Mouse (Mus musculus) adrenal gland, postnatal 10 days (tissue): ENCODE data around the gene Rad17. TPM values are rescaled to one million over a fixed set of nuclear protein-coding genes. Genes with fewer than 3 reads are reported as not detected.
A peak's percentile ranks its signal among the peaks of the same experiment; 100 is the strongest.

ENCODE experiments used
- DNase-seq: peaks from one replicate; pipeline ENCODE4 v3.0.0; 2021; ENCODE audit warnings: mixed read lengths
- long read RNA-seq, 2 experiments: library from polyadenylated mRNA; stranded (forward); transcript quantifications; one replicate each; pipeline ENCODE4 v2.0.0; 2021
- total RNA-seq, 2 experiments: library from RNA; stranded (reverse); gene quantifications; 2 replicates each; pipeline ENCODE4 v1.2.3; 2021

Rad17 gene
- total RNA-seq = 10 to 100 TPM; 20.4 to 21.4 TPM
- long read RNA-seq, experiment 1, transcript Rad17-202 (17 exons, 2,392 nt) = major isoform, 14 of 27 reads
- long read RNA-seq, experiment 1, partial matches to known transcripts = 2 of 27 reads
- long read RNA-seq, experiment 1, other reads (novel, unspliced or antisense) = 7 of 27 reads
- long read RNA-seq, experiment 2, transcript Rad17-202 (17 exons, 2,392 nt) = major isoform, 8 of 10 reads
- long read RNA-seq, experiment 2, partial matches to known transcripts = 1 of 10 reads
- long read RNA-seq, experiment 2, other reads (novel, unspliced or antisense) = 1 of 10 reads

DNA sequence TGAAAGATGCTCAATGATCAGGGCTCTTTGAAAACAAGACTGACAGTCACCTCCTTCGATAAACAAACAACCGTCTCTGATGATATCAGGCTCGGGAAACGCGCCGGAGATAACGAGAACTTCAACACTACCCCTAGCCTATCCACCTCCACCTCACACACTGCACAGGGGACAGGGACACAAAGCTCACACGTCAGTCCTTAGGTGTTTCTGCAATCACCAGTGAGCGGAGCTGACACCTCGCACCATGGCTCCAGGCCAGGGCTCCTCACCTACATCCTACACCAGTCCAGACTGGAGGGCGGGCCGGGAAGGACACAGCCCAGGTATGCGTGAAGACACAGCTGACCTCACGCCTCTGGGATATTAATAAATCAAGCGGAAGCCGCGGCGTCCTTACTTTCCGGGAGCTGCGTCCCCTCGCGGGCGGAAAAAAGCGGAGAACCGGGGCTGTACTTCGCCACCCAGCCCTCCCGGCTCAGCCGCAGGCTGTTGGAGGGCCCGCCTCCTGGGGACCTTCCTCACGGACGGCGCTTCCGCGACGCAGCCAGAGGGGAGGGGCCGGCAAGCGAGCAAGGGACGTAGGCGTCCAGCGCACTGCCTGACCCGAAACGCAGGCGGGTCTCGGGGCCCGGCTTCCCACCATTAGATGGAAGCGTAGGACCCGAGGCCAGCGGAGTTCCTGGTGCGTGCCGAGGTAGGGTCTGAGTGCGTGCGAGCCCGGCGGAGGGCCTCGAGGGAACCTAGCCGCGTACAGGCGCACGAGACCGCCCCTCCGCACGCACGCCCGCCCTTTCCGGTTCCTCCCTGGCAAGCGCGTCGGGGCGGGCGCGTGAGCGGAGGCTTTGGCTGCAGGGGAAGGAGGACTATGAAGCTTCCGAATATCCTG, at the start of gene Rad17, which contains the start of gene Ak6:
TSS of gene Rad17 (minus strand) at position 502 of the 889 bp plus-strand sequence.
TSS of gene Ak6 (plus strand) at position 430 of the 889 bp plus-strand sequence.
- peak; percentile 98 for DNase-seq

DNA sequence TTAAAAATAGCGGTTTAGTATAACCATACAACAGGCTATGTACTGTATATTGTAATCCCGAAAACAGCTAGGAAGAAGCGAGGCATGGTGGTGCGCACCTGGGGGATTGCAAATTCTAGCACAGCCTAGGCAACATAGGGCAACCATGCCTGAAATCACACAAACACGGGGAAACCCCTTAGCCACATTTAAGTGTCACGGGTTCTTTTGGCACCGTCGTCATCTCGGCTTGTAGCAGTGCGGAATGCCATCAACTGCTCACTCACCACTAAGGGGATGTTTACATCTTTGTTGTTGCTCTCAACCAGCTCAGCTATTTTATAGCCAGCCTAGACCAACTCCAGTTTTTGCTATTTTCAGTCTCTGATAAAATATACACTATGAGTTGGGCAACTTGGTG, 48.0 kb upstream of the Rad17 start:
- no peak for DNase-seq

DNA sequence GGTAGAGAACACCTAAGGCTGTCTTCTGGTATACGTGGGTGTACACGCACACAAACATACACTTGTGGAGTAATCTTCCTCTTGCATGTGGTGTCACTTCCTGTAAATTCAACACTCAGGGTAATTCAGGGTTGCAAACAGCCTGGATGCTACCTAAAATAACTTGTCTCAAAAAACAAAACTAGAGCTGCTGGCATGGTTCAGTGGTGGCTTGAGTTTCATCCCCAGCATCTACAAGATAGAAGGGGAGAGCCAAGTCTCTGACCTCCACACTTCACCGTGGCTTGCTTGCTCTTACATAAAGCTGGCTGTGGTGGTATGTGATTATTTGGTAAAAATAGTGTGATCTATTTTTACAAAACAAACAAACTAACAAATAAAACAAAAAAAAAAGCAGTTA, 46.7 kb upstream of the Rad17 start:
- DNase-seq = no peak

DNA sequence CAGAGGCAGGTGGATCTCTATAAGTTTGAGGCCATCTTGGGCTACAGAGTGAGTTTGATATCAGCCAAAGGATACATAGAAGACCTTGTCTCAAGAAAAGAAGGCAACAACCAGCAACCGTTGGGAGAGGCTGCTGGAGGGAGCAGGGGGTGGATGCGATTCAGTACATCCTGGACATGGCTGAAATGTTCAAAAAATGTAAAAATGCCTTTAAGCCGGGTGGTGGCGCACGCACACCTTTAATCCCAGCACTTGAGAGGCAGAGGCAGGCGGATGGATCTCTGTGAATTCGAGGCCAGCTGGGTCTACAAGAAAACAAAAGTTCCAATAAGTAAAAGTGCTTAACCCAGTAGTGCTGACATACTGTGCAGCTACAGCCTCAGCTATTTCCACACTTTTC, 36.7 kb upstream of the Rad17 start:
- no peak for DNase-seq

DNA sequence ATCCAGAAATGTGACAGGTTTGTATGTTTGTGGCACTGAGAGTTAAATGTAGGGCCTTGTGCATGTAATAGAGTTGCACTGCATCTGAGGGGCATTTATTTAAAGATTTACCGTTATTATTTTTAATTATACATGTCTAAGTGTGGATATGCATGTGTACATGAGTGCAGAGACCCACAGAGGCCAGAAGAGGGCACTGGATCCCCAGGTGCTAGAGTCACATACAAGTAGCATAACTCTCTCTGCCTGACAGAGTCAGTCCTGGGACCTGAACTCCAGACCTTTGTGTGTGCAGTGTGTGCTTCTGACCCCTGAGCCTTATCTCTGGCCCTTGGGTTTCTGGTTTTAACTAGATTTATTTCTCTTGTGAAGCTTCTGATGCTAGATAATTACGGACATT, 33.5 kb upstream of the Rad17 start:
- DNase-seq = no peak

DNA sequence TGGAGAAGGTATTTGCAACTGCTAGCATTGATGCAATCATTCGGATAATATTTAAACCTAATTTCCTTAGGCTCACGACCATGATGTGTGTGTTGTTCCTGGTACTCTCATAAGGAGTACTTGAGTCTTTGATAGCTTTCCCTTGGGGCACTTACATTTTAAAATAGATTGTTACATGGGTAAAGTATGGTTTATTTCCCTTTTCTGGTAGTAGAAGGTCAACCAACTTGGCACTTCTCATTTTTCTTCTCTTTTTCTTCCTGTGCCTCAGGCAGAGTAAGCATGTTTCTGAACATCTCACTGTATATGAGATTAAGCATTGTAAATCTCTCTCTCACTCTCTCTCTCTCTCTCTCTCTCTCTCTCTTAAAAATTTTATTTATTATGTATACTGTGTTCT, 32.0 kb upstream of the Rad17 start:
- no peak for DNase-seq

DNA sequence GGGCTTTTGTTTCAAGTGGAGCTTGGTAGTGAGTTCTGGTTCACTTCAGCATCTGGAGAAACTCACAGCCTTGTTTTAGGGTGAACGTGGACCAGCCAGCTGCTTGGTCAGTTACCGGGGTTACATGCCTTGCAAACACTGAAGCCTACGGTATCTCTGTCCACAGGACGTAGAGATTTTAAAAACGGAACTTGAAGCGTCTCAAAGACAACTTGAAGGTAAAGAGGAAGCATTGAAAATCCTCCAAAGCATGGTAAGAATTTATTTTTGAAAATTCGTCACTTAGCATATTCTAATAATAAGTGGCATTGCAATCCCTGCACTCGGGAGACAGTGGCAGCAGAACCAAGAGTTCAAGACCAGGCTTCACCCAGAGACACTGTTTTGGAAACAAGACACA, 30.8 kb upstream of the Rad17 start:
- no peak for DNase-seq

DNA sequence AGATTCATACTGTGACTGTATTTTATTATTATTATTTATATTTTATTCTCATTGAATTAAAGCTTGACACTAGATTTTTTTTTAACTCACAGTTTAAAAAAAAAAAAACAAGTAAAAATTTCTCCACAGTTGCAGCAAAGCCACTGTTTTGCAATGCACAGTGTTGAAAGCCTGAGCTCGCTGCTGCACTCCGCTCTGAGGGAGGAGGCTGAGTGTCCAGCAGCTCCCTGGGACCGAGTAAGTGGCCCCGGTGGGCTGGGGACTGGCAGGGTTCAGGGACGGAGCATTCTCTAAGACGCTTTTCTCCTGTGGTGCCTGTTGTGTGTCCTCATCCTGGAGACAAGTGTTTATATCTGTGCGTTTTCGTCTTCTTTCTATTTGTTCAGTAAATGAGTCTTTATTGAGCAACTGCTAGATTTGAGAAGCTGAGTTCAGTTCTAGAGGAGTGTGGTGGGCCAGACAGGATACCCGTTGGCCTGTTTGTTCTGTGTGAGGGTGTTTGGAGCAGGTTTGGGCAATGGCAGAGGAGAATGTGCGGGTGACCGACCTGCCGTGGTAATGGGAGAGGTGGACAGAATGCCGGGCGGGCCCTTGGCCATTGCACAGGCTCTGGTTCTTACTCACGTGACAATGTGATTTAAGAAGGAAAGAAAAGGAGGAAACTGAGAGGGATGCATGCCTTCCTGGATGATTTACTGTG, 25.2 kb upstream of the Rad17 start:
- DNase-seq = peak; percentile 44

DNA sequence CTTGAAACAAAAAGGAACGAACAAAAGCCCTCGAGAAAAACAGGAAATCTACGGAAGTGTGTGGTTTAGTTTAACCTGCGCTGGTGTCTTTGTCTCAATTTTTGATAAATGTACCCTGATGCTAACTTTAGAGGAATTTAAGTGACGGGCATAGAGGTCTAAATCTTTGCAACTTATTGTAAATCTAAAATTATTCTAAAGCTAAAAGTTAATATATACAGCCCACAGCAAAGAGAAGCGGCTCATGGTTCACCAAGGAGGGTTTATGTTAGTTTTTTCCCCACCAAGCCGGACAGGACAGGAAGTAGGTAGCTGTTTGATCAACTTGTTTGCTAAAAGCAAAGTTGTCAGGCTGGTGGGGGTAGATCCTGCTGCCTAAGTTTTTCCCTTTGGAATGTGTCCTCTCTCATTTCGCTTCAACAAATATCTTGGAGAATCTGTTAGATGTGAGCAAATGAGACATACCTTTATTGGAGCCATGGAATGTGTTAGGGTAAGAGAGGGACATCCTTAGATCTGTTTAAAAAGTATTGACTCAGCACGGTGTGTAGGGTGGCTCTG, 19.4 kb upstream of the Rad17 start:
- DNase-seq = no peak

DNA sequence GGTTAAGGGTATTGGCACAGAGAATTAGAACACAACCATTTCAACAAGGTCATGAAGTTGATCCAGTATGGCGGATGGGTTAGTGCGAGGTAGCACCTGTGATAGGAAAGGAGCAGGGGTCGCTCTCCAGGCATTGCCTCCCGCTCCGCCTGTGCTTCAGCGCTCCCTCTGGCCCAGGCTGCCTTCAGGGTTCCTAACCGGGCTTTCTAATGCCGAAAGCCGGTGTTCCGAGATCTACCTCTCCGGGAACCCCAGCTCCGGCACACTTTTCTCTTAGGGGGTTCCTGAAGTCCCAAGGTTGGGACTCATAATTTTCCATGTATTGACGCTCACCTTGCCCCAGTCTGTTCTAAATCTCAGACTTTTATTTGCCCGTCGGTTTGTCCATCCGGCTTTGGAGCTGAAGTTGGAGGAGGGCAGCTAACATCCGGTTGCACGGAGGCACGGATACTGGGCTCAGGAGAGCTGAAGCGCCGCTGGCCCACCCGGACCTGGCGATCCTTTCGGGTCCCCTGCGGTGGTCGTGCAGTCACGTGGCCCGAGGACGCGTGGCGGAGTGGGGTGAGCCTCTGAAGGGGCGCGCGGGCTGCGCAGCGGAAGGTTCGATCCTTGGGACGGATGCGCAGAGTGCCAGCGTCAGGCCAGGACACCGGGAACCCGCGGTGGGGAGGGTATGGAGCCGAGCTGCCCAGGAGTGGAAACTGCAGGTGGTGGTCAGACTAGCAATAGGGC, 18.6 kb upstream of the Rad17 start, which contains the start of gene Ccdc125:
TSS of gene Ccdc125 (plus strand) at position 427 of the 732 bp plus-strand sequence.
- DNase-seq = peak; percentile 55

DNA sequence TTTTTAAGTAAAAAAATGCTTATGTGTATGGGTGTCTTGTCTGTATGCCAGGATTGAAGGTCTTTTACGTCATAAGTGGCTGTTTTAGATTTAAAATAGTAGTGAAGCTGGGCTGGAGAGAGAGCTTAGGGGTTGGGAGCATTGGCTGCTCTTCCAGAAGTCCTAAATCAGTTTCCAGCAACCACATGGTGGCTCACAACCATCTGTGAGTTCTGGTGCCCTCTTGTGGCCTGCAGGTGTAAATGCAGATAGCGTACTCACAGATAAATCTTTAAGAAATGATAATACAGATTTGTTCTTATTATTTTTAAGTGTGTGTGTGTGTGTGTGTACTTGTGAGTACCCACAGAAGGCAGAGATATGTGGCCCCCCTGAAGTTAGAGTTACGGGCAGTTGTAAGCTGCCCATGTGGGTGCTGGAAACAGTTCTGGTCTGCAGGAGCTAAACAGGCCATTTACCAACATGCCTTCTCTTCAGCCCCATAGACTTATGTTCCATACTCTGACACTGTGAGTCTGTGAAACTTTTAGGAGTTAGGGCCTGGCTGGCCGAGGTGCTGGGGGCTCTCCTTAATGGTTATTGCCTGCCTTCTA, 9.1 kb upstream of the Rad17 start:
- DNase-seq = peak; percentile 71

DNA sequence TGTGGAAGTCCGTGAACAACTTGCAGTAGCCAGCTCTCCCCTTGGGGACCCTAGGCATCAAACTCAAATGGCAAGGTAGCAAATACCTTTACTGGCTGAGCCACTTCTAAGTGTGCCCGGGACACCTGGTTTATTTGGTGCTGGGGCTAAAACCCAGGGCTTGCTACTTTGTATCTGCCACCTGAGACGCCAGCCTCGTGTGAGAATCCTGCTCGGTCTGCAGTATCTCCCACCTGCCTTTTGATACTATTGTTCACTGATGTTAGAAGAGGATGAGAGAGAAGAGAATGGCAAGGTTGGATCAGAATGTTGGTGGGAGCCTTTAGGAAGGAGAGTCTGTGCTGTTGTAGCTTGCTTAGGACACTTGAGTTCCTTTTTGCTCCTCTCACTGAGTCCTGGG, 7.2 kb upstream of the Rad17 start:
- DNase-seq = no peak

DNA sequence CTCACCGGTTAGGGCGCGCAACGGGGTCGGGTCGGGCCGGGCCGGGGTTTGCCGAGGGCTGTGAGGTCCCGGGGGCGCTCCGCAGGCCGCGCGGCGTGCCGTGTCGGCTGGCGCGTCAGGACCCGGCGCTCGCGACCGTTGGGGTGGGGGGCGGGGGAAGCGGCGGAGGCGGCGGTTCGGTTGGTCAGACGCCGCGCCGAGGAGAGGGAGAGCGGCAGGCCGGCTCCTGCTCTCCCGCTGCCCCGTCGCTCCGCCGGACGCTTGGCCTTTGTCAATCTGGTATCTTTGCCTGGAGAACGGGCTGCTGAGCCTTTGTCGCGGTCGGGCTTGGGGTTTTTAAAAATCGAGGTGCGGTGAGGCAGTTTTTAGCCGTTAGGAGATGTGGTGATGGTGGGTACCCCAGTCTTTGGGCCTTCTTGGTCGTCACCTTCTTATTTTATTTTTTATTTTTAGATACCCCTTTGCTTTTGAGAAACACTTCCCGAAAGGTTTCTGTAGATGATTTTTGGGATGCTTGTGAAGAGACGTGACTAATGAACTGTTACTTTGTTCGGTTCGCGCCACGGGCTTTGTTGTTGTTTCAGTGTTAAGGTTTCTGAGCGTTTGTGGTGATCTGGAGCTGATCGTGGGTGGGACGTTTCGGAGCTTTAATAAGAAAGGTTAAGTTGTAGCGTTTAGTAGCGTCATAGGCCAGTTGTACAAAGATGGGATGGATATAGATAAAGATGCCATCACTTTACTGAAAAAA, 762 bp upstream of the Rad17 start, which contains the start of gene Taf9:
TSS of gene Taf9 (plus strand) at position 141 of the 748 bp plus-strand sequence.
- DNase-seq = no peak

DNA sequence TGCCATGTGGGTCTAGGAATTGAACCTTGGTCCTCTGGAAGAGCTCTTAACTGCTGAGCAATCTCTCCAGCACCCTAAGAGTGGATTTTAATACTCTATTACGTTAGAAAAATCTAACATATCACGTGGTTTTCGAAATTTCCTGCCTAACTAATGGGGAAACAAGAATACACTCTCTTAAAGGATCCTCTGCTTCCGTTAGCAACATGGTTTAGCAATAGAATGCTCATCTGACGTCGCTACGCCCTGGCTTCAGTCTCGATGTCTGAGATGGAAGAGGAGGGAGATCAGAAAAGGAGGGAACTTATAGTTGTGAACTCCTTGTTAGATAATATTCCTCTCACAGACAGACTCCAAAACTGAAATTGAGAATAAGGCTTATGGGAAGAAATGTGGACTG, 2.6 kb downstream of the Rad17 start:
- DNase-seq = no peak

DNA sequence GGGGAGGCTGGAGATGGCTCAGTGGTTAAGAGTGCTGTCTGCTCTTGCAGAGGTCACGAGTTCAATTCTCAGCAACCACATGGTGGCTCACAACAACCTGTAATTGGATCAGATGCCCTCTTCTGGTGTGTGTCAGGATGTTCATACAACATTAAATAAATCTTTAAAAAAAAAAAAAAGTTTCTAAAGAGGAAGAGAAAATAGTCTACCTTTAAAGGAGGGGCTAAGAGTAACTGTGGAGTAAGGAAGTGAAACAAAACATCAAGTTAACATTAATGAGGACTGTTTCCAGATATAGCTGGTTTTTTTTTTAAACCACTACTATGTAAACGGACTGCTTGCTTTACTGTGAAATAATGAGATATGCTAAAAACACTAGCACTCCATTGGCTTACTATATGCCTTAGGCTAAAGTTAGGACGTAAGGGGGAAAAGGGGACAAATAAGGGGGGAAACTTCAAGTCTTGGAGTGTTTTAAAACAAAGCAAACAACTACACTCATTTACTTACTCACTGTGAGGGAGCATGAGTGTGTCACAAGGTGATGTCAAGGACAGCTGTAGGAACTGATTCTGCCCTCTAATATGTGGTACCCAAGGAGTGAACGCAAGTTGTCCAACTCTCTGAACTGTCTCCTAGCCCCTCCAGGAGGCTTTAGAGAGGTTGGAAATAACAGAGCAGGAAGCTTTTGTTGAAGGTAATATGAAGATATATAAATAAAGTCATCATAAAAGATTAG, 8.2 kb downstream of the Rad17 start:
- no peak for DNase-seq

DNA sequence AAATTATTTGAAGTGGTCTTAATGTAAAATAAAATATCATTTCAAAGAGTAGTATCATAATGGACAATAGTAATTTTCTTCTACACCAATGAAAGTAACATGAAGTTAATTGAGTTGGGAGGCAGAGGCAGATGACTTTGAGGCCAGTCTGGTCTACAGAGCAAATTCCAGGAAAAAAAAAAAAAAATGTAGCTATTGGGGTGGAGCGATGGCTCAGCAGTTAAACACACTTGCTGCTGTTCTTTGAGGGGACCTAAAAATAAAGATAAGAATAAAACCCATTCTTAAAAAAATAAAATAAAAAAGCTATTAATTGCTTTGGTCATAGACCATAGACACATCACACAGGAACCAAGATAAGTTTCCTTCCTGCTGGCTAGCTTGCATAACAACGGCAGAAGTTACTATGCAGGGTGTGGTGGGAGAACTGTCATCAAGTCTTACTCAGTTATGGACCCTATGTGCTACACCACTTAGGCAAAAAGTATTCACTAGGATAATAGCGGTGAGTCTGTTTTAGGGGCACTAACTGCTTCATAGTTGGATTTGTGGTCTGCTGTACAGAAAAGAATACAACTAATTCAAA, 16.7 kb downstream of the Rad17 start:
- DNase-seq = no peak

DNA sequence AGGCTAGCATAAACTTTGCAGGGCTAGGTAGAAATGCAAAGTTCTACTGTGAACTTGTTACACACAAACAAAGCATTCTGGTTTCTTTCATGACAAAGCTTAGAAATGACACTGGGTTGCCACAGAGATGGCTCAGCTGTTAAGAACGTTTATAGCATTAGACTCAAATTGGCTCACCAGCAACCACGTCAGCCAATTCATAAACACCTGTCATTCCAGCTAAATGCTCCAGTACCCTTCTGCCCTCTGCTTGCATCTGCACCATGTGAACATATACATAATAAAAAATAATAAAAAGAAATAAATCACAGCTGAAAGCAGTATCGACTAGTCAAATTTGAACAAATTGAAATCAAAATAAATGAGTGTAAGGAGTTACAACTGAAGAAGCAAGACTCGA, 28.6 kb downstream of the Rad17 start:
- no peak for DNase-seq

DNA sequence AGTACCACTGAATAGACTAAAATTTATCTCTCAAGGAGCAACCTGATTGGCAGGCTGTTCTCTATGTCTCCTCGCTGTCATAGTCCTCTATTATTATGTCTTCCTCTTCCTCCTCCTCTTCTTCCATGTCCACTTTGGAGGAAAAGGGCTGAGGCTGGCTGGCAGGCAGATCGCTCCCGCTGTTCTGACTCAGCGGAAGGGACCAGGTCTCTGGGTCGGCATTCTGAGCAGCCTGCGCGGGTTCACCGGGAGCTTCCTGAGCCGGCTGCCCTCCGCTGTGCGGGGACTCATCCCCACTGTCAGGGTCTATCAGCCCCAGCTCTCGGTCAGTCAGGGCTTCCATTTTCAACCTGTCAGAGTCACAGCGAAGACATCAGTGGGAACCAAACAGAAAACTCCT, 33.3 kb downstream of the Rad17 start:
- DNase-seq = no peak
